Mouse (Mus musculus): ENCODE measurements around the gene Rab4a. TPM values are rescaled to one million over a fixed set of nuclear protein-coding genes. Genes with fewer than 3 reads are reported as not detected.

Rab4a gene
- total and polyA plus RNA-seq, 3 experiments = 22.2 to 44.6 TPM; not detected in 1

DNA sequence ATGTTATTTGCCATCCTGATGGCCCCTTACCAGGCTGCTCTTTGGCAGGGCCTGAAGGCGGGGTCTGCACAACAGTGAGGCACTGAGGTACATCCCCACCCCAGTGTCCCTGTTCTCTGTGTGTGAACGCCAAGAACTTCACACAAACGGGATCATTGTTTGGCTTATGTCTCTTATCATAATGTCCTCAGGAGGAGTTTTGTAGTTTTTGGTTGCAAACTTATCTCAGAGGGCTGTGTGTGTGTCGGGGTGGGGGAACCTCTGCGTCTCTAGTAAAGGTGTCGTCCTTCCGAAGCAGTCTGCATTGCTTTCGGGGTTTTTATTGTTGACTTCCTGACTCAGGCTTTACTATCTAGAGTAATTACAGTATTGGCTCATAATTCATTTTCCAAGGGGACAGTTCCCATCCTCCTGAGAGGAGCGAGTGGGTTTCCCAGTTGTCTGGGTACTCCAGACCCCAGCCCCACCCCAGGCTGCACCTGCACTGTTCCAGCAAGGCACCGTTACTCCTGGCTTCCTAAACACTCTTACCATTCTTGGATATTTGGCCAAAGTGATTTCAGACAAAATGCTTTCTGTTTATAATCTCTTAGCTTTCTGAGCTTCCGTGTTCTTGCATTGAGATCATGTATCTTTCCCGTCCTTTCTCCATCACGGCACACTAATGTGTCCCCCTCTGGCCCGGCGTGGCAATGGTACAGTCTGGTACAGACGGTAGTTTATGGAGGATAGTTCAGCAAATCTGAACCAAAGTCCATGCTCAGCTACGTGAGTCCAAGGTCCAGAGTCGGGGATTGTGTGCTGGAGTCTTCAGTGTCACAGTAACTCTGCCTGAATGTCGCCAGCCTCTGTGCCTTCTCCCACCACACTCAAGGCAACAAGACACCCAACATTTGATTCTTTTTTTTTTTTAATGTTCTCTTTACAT lies 14.2 kb downstream of the Rab4a start:
- Histone ChIP-seq H3K27me3 (ENCODE audit: control insufficient read depth in 1 of 2, insufficient read depth in 2 of 2, low read length in 2 of 2) (no peaks in the 10 kb centered on the region), H3K4me1 (ENCODE audit: control insufficient read depth in 1 of 2, insufficient read depth in 2 of 2, low read length in 2 of 2) (peaks cover 33 to 49% of the 10 kb centered on the region in 2 experiments), H3K27ac (ENCODE audit: control insufficient read depth, low read depth, low read length) (peak overlapping the region; percentile 86), H3K9me3 (replicated peaks; ENCODE audit: insufficient read depth, low read length) (no peaks in the 10 kb centered on the region), H3K79me2 (ENCODE audit: control insufficient read depth, insufficient read depth, low read length, poor library complexity) (peaks cover 22% of the 10 kb centered on the region), H3K9ac (ENCODE audit: control insufficient read depth, low read depth, low read length, poor library complexity, severe bottlenecking) (peak overlapping the region; percentile 46), H3K4me3 (ENCODE audit: control insufficient read depth in 1 of 2, insufficient read depth in 1 of 2, low read depth in 2 of 2, low read length in 2 of 2) (peak overlapping the region in 1 of 2 experiments; percentile 10; a peak in 2 of 4 replicates), H3K36me3 (ENCODE audit: control insufficient read depth in 1 of 2, insufficient read depth in 2 of 2, low read length in 2 of 2) (peaks cover 13 to 54% of the 10 kb centered on the region in 2 experiments)
- DNase-seq (ENCODE audit: low read depth, low spot score) = peak; percentile 76
- no peak for TF ChIP-seq GABPA (IDR thresholded peaks at IDR 0.05; ENCODE audit: low read depth, low read length)
- peak; percentile 28; the same call in 1 of the 2 replicates for TF ChIP-seq POLR2AphosphoS2 (IDR thresholded peaks at IDR 0.05; ENCODE audit: low read length)
- no peak for TF ChIP-seq USF1 (IDR thresholded peaks at IDR 0.05; ENCODE audit: low read depth, low read length)
- TF ChIP-seq ZMIZ1 (IDR thresholded peaks at IDR 0.05; ENCODE audit: low read depth, low read length) = no peak
- TF ChIP-seq TCF12 (IDR thresholded peaks at IDR 0.05; ENCODE audit: low read depth, low read length) = peak; percentile 84
- no peak for TF ChIP-seq MAFK (IDR thresholded peaks at IDR 0.05; ENCODE audit: borderline replicate concordance, low read depth, low read length)
- TF ChIP-seq ETS1 (IDR thresholded peaks at IDR 0.05; ENCODE audit: low read depth, low read length) = peak; percentile 83
- TF ChIP-seq BHLHE40 (IDR thresholded peaks at IDR 0.05; ENCODE audit: borderline replicate concordance, low read depth, low read length) = no peak
- TF ChIP-seq RAD21 (IDR thresholded peaks at IDR 0.05; ENCODE audit: low read depth, low read length) = no peak
- TF ChIP-seq SMC3 (IDR thresholded peaks at IDR 0.05; ENCODE audit: low read depth, low read length) = no peak
- TF ChIP-seq POLR2A (IDR thresholded peaks at IDR 0.05; ENCODE audit: control insufficient read depth in 1 of 2, insufficient read depth in 1 of 2, low read depth in 1 of 2, low read length in 2 of 2, poor library complexity in 1 of 2) = no peak
- 0 out of 2 replicates have a peak, but pooled peaks have one; percentile 42 for TF ChIP-seq MAX (IDR thresholded peaks at IDR 0.05; ENCODE audit: low read length)
- TF ChIP-seq NELFE (IDR thresholded peaks at IDR 0.05; ENCODE audit: low read depth, low read length) = no peak
- no peak for TF ChIP-seq POLR2AphosphoS5 (IDR thresholded peaks at IDR 0.05; ENCODE audit: borderline replicate concordance, low read depth, low read length)
- no peak for TF ChIP-seq ZKSCAN1 (IDR thresholded peaks at IDR 0.05; ENCODE audit: low read depth, low read length)
- TF ChIP-seq ZNF384 (IDR thresholded peaks at IDR 0.05; ENCODE audit: low read depth, low read length) = no peak
- no peak for TF ChIP-seq JUND (IDR thresholded peaks at IDR 0.05; ENCODE audit: low read depth, low read length)
- TF ChIP-seq CHD1 (IDR thresholded peaks at IDR 0.05; ENCODE audit: low read depth, low read length) = no peak
- no peak for TF ChIP-seq MEF2A (IDR thresholded peaks at IDR 0.05; ENCODE audit: extremely low read depth, insufficient replicate concordance, low read depth, low read length, poor library complexity, severe bottlenecking)
- peak; percentile 36; the same call in 1 of the 2 replicates for TF ChIP-seq MYB (IDR thresholded peaks at IDR 0.05; ENCODE audit: low read depth, low read length)
- TF ChIP-seq RCOR1 (IDR thresholded peaks at IDR 0.05; ENCODE audit: low read depth, low read length) = peak; percentile 70
- 0 out of 2 replicates have a peak, but pooled peaks have one; percentile 28 for TF ChIP-seq MYC (IDR thresholded peaks at IDR 0.05; ENCODE audit: low read depth, low read length)
- no peak for TF ChIP-seq HCFC1 (IDR thresholded peaks at IDR 0.05; ENCODE audit: low read depth, low read length)
- TF ChIP-seq TBP (IDR thresholded peaks at IDR 0.05; ENCODE audit: low read depth, low read length) = no peak
- no peak for TF ChIP-seq CHD2 (IDR thresholded peaks at IDR 0.05; ENCODE audit: low read length)
- no peak for TF ChIP-seq USF2 (IDR thresholded peaks at IDR 0.05; ENCODE audit: borderline replicate concordance in 1 of 2, insufficient read depth in 1 of 2, low read depth in 1 of 2, low read length in 2 of 2)
- TF ChIP-seq GATA1 (IDR thresholded peaks at IDR 0.05; ENCODE audit: low read depth, low read length) = peak; percentile 64
- TF ChIP-seq CTCF (IDR thresholded peaks at IDR 0.05 in 2 of 3, conservative IDR thresholded peaks at IDR 0.05 in 1 of 3; ENCODE audit: control insufficient read depth in 1 of 3, insufficient read depth in 1 of 3, low read depth in 2 of 3, low read length in 3 of 3, poor library complexity in 1 of 3, severe bottlenecking in 1 of 3) = no peak
- peak; percentile 71; the same call in 1 of the 2 replicates for TF ChIP-seq MAZ (IDR thresholded peaks at IDR 0.05; ENCODE audit: low read depth, low read length)
- no peak for TF ChIP-seq ELF1 (IDR thresholded peaks at IDR 0.05; ENCODE audit: low read depth, low read length)
- no peak for TF ChIP-seq ZC3H11A (IDR thresholded peaks at IDR 0.05; ENCODE audit: low read depth, low read length)
- TF ChIP-seq KAT2A (conservative IDR thresholded peaks at IDR 0.05; ENCODE audit: low read depth, low read length) = no peak
- TF ChIP-seq NRF1 (IDR thresholded peaks at IDR 0.05; ENCODE audit: insufficient read depth, low read depth, low read length, poor library complexity, severe bottlenecking) = no peak
- TF ChIP-seq UBTF (IDR thresholded peaks at IDR 0.05; ENCODE audit: borderline replicate concordance, insufficient read depth, low read depth, low read length) = no peak
- 0 out of 2 replicates have a peak, but pooled peaks have one; percentile 41 for TF ChIP-seq SIN3A (IDR thresholded peaks at IDR 0.05; ENCODE audit: low read length)
